Mouse (Mus musculus) brain, adult 2 months (tissue): ENCODE results near the gene Dnmt3c.
"Not testable (repeated sequence)": the region's sequence is repeated elsewhere in the genome, so short reads cannot be mapped to it uniquely, and the experiment has no call there.

Source experiments
- DNase-seq: peaks from one replicate; pipeline ENCODE4 v3.0.0; 2011; ENCODE audit warnings: low read depth, low spot score

Dnmt3c gene

DNA sequence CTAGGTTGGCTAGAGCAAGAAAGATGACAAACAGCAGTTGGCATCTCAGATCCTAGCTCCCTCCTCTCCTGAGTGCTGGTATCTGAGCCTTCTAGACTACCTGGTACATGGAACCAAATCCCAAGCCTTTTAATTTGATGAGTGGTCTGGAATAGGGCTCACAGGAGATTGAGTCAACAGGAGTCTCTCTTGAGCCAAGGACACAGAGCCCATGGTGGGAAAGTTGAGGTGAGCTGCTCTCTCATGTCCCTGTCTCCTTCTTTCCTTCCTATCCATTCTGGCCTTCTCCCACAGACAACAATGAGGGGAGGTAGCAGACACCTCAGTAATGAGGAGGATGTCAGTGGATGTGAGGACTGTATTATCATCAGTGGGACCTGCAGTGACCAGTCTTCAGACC, at the start of gene Dnmt3c:
Gene Dnmt3c, plus strand, starts transcription at position 301 of the 400 bp plus-strand sequence.
- DNase-seq = no peak

DNA sequence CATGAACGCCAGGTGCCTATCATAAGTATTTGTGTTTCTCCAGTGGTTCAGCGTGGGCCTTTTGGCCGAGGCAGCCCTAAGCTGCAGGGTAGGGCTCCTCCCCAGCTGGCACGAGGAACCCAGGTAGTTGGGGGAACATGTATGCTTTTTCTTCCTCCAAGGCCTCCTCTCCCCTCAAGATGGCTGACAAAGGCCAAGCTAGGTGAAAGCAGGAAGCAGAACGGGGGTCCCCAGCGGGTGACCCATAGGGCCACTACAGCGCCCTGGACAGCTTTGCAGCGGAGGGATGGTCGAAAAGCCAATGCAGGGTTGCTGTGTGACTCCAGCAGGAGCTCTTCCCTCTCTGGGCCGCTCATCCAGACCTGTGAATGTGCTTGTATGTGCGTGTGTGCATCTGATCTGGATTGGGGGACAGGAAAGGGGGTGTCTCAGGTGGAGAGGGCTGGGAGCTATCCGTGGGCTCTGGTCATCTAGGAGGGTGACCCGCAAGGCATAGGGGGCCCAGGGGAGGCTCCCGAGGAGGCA, 47.6 kb upstream of the Dnmt3c start:
- DNase-seq = no peak

DNA sequence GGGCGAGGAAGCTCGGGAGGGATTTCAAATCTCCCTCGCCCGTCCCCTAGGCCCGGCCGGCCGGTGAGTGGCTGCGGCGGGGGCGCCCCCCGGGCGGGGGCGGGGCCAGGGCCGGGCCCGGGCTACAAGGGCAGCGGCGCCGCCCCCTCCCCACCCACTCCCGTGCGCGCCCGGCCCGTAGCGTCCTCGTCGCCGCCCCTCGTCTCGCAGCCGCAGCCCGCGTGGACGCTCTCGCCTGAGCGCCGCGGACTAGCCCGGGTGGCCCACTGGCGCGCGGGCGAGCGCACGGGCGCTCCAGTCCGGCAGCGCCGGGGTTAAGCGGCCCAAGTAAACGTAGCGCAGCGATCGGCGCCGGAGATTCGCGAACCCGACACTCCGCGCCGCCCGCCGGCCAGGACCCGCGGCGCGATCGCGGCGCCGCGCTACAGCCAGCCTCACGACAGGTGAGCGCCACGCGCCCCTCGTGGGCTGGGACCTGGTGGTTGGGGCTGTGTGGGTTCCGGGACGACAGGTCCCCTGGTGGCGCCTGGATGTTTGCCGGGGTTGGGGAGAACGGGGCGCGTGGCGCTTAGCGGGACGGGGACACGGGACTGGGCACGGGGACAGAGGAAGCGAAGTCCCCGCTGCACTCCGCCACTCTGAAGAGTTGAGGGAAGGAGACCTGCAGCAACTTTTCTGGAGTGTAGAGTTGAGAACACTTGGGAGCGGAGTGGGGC, 47.0 kb upstream of the Dnmt3c start, which contains the start of gene Dnmt3b:
Gene Dnmt3b, plus strand, starts transcription at position 153 of the 716 bp plus-strand sequence.
- DNase-seq = peak; percentile 66

DNA sequence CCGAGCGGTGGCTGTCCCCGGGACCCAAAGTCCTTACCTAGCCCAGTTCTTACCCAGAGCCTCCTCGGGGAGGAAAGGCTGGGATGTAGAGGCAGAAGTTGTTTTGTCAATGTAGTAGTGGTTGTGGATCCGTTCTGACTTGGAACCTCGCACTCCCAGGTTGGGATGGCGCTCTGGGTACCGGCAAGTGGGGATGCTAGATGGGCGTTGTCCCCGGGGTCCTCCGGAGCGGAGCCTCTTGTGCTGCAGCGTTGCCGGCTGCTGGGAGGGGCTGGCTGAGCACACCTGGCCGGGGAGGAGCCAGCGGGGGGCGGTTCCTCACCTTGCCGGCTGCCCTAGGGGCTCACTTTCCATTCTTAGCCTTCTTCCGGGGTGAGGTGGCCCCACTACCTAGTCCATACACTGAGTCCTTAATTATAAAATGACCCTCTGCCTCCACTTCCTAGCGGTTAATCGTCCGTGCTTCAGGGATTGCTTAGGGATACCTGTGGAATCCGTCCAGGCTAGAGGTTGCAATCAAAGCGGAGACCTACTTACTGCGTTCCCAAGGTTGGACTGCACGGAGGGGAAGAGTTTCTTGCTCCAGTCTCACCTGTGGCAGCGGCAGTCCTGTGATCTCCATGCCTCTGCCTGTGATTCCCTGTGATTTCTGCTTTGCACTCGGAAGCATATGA, 46.3 kb upstream of the Dnmt3c start:
- no peak for DNase-seq

DNA sequence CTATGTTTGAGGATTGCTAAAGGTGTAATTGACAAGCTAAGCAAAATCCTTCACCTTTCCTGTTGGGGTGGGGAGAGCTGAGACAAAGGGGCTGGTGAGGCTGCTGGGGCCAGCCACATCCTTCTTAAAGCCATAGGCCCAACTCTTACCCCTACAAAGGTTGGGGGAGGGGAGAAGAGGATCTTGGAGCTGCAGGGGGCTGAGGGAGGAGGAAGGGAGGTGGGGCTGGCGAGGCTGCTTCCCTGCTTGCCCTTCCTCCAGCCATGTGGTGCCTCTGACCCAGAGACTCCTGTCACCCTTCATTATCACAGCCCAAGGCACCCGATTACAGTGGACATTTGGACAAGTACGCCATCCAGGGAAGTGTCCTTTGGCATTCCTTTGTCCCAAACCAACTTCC, 44.8 kb upstream of the Dnmt3c start:
- no peak for DNase-seq

DNA sequence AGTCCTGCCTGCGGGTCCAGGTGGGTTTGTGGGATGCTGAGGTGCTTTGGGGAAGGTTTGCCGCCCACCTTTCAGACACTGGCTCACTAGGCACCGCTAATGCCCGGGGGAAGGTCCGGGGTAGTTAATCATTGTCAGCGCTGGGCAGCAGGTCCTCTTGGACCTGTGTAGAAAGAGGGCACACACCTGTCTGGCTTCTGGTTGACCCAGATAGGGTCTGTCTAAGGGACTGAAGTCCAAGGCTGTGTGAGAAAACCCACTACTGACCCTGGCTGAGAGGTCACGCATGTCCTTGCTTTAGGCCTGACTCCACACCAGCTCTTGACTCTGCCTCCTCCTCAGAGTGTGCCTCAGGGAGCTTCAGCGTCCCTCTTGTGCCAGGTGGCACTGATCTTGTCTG, 38.8 kb upstream of the Dnmt3c start:
- not testable (repeated sequence) for DNase-seq

DNA sequence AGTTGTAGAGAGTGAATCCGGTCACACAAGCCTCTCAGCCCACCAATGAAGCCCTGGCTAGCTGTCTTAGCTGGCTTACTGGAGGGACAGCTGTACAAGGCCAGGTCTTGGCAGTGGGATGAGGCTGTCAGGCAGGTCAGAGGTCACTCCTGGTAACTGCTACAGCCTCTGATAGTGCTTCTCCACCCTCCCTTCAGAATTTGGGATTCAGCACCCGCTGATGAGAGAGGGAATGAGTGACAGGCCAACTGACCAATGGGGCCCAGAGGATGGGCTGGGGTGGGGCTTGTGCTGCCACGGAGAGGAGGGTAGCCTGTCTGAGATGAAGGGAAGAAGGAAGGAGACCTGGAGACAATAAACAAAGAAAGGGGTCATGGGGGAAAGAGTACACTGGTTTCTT, 35.8 kb upstream of the Dnmt3c start:
- no peak for DNase-seq

DNA sequence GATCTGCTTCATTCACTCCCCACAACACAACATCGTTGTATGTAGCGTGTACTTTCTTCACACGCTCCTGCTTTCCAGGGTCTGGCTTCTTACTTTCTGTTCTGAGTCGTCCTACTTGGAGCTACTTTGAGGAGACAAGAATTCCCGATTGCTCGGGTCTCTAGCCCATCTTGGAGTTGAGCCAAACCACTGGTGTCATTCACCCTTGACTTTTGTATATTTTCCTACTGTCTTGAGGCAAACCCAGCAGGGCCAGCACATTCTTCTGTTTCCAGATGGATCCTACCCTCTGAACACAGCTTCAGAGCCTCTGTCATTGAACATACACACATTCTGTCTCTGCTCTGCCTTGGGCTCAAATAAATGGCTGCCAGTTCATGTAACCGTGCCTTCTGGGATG, 31.1 kb upstream of the Dnmt3c start:
- DNase-seq = no peak

DNA sequence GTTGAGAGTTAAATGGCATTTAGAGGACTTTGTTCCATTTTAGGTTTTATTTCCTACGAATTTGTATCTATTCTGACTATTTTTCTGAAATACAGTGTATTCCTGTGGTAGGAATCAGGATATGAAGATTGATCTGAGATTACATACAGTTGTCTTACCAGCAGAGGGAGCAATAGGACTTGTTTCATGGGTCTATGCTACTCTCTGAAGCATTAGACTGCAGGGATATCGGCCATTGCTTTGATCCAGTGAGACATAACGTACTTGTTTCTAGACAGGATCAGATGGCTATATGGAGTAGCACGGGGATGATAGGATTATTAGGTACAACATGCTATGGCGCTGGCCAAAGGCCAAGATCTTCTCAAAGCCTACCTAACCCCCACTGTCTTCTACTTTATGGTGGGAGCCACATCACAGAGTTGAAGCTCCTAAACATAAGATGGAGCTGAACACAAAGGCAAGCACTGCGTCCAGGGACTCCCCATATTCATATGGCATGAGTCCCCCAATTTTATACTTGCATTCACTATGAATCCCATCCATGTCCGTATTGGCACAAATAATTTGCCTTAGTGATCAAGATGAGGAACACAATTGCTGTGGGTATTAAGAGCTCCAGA, 27.6 kb upstream of the Dnmt3c start:
- DNase-seq = peak; percentile 84

DNA sequence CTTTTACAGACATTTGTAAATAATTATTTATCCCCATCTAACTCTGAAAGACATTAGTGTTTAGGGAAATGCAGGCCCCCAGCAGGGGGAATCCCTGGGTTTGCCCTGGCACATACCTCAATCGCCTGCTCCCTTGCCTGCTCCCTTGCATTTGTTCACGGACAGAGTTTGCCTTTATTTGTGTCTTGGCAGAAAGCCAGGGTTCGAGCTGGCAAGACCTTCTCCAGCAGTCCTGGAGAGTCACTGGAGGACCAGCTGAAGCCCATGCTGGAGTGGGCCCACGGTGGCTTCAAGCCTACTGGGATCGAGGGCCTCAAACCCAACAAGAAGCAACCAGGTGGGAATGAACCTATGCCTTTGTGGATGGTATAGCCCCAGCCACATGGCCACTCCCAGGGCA, 26.3 kb upstream of the Dnmt3c start:
- peak; percentile 11 for DNase-seq

DNA sequence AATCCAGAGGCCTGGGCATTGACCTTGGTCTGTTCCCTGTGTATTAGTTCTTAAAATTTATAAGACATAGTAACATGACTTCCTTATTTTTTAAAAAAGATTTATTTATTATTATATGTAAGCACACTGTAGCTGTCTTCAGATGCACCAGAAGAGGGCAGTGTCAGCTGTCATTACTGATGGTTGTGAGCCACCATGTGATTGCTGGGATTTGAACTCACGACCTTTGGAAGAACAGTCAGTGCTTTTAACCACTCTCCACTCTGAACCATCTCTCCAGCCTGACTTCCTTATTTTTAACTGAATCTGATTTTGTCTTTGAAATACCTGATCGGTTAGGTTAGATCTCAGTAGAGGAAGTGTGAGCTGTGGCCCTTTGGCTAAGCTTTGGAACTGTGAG, 23.8 kb upstream of the Dnmt3c start:
- no peak for DNase-seq

DNA sequence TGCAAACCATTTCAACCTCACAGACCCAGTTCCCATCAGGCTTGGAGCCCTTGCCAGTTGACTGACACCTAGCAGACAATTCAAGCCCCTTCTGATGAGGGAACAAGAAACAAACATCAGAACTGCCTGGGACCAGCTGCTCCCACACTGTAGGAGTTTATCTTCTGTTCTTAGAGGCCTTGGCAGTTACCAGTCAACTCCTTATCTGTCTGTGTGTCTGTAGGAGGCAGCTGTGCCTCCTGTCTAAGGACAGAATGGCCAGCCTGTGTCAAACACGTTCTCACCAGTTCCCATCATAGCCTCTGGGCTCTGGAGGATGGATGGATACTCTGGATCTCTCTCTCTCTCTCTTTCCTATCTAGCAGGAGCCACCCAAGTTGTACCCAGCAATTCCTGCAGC, 21.1 kb upstream of the Dnmt3c start:
- DNase-seq = not testable (repeated sequence)

DNA sequence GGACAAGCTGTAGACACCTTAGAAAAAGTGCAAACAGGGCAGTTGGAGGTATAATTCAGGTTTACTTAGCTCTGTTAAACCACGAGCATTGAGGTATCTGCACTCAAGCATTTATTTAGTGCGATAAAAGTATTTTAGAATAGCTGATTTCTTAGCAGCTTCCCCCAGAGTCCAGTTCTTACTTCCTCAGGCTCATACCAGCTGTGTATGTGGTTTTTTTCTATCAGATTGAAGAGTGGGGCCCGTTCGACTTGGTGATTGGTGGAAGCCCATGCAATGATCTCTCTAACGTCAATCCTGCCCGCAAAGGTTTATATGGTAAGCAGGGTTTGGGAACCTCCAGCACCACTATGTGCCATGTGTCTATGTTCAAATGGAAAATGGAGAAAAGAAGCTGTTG, 19.5 kb upstream of the Dnmt3c start:
- no peak for DNase-seq

DNA sequence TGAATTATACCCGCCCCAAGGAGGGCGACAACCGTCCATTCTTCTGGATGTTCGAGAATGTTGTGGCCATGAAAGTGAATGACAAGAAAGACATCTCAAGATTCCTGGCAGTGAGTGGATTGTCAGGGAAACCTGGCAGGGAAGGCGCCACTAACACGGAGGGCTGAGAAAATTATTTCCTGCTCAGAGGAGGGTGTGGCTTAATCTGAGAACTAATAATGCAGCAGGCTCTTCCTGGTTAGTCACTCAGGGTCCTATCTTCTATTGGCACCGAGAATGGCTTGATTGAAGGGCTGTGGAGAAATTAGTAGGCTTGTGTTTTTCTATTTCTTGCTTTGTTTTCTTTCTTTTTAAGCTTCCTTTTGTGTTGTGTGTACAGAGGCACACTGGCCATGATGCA, 18.9 kb upstream of the Dnmt3c start:
- no peak for DNase-seq

DNA sequence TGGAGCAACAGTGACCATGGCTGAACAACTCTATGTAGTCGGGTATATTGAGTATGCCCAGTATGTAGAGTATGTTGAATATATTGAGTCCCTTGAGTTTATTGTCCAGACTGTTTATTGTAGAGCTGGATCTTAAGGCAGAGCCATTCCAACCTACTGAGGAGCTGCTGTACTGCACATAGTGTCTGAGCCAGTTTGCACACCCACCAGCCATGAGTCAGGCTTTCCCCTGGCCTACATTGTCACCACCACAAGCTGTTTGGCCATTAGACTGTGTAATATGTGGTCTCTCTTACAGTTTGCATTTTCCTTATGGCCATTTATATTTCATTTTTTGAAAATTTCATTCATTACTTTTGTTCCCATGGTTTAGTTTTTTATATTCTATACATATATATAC, 16.5 kb upstream of the Dnmt3c start:
- peak; percentile 78 for DNase-seq

DNA sequence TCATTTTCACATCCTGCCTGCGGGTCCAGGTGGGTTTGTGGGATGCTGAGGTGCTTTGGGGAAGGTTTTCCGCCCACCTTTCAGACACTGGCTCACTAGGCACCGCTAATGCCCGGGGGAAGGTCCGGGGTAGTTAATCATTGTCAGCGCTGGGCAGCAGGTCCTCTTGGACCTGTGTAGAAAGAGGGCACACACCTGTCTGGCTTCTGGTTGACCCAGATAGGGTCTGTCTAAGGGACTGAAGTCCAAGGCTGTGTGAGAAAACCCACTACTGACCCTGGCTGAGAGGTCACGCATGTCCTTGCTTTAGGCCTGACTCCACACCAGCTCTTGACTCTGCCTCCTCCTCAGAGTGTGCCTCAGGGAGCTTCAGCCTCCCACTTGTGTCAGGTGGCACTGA, 3.0 kb upstream of the Dnmt3c start:
- DNase-seq = not testable (repeated sequence)

DNA sequence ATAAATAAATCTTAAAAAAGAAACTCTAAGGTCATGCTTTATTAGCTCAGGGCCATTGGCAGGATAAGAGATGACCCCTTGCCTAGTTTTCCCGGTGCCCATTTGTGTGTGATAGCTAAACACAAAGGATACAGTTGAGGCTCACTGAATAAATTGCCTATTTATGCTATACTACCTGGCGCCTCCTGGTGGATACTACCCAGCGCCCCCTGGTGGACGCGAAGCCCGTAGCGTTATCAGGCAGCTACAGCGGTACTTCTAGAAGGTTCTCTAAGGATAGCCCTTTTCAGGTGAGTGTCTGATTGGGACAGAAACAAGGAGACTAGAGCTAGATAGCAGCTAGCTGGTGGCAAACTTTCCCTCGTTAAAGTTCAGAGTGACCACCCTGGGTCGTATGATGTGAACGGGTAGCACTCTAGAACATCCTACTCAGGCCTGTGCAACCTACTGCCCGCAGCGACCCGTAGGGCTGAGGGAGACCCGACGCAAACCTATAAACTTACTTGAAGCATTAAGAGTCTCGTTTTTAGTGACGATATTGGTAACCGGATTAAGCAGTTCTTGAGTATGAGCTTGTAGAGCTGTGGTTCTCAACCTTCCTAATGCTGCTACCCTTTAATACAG, 1.9 kb upstream of the Dnmt3c start:
- peak; percentile 24 for DNase-seq

DNA sequence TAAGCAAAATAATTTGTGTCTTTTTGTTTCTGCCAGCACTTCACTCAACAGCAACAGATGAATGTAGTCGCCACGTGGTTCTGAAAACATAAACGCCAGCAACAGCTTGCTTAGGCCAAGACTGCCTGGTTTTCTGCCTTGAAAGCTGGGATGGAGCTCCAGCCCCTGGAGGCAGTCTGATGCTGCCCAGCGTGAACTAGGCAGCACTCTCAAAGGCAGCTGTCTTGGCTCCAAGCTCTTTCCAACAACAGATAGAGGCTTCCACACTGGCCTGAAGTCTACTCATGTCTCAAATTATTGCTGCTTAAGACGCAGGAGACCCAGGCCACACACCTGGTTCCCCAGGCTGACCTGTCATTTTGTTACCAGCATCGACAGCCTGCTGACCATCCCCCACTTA, 6.9 kb downstream of the Dnmt3c start:
- no peak for DNase-seq

DNA sequence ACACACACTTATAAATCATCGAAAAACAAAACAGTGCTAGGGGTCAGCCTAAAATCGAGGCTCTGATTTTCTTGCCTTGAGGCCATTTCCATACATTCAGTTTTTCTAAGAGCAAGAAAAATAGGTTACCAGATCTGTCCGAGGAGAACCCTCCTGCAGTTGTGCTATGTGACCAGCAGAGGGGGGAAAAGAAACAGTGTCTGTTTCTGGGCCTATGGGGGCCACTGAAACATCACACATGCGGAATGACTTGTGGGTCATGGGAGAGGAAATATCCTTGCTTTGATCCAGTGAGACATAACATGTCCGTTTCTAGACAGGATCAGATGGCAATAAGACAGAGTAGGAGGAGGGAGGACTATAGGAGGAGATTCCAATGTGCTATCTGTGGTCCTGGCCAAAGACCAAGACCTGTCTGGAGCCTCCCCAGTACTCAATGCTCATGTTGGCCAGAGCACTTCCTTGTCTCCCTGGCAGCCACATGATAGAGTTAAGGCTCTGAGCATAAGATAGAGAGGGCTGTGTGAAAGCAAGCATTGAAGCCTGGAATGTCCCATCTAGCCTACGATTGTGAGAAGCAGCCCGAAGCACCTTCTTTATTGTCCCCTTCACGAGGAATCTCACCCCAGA, 14.4 kb downstream of the Dnmt3c start:
- peak; percentile 53 for DNase-seq

DNA sequence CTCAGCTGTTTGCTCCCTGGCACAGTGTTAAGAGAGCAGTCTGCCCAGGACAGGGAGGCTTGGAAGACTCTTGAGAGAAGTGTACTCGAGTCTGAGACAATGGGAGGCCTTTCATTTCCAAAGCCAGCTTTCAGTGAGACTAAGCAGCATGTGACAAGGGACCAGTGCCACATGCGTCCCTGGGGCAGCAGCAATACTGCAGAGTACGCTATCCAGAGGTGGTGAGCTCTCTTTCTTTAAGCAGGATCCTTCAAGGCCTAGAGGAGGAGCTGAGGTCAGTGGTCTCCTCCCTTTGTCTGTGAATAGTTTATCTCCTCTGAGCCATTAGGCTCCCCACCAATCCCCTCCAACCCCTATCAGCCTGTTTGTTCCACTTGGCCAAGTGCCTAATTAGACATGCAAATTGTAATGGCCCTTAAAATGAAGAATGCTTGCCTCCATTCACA, 16.2 kb downstream of the Dnmt3c start:
- DNase-seq = peak; percentile 75

DNA sequence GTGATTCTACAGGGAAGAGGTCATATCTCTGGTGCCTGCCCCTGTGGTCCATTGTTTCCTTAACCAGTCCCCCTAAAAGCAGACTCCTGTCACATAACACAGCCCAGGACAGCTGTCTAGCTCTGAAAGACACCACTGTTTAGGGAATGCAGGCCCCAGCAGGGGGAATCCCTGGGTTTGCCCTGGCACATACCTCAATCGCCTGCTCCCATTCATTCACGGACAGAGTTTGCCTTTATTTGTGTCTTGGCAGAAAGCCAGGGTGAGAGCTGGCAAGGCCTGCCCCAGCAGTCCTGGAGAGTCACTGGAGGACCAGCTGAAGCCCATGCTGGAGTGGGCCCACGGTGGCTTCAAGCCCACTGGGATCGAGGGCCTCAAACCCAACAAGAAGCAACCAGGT, 16.8 kb downstream of the Dnmt3c start:
- peak; percentile 88 for DNase-seq

DNA sequence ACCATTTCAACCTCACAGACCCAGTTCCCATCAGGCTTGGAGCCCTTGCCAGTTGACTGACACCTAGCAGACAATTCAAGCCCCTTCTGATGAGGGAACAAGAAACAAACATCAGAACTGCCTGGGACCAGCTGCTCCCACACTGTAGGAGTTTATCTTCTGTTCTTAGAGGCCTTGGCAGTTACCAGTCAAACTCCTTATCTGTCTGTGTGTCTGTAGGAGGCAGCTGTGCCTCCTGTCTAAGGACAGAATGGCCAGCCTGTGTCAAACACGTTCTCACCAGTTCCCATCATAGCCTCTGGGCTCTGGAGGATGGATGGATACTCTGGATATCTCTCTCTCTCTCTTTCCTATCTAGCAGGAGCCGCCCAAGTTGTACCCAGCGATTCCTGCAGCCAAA, 21.4 kb downstream of the Dnmt3c start:
- DNase-seq = not testable (repeated sequence)
